ENCODE assay signal across 15 mouse cellular contexts in genomic region chr15:93744191-93744945, GRCm38 (mm10).
DNase-seq lines count a peak whose midpoint lies in the region; ATAC-seq and TF ChIP-seq lines count a peak whose summit lies in the region.
"Had no signal": no experiment of that assay in that cellular context is flagged by ENCODE, and none has a peak within 500 bp of the region (broad histone marks: within the 10 kb centered on the region; RNA-seq: fewer than 3 reads in every experiment).

No protein-coding gene starts in this region.

- H3K36me3 ChIP-seq in intestine, embryonic 14.5 days (ENCODE audit: control insufficient read depth, insufficient read depth, low read length) = no peaks in the 10 kb centered on the region
- H3K36me3 ChIP-seq in intestine, postnatal 0 days (ENCODE audit: control insufficient read depth, insufficient read depth) = no peaks in the 10 kb centered on the region
- no peaks in the 10 kb centered on the region for H3K36me3 ChIP-seq in liver, embryonic 13.5 days
- no peaks in the 10 kb centered on the region for H3K36me3 ChIP-seq in hindbrain, postnatal 0 days (ENCODE audit: insufficient read depth, low read length)
- H3K36me3 ChIP-seq: forebrain, embryonic 10.5 days; G1E; neural tube, embryonic 13.5 days had no signal

- no peak overlapping the region for H3K9ac ChIP-seq in intestine, embryonic 14.5 days (ENCODE audit: low read length)
- H3K9ac ChIP-seq in intestine, postnatal 0 days (ENCODE audit: low read depth, low read length) = no peak overlapping the region
- no peak overlapping the region for H3K9ac ChIP-seq in liver, embryonic 13.5 days
- H3K9ac ChIP-seq in hindbrain, postnatal 0 days (replicated peaks; ENCODE audit: low read length) = no peak overlapping the region
- H3K9ac ChIP-seq: neural tube, embryonic 13.5 days had no signal

- no peaks in the 10 kb centered on the region for H3K27me3 ChIP-seq in intestine, embryonic 14.5 days (replicated peaks; ENCODE audit: control insufficient read depth, insufficient read depth, low read length)
- no peaks in the 10 kb centered on the region for H3K27me3 ChIP-seq in intestine, postnatal 0 days (replicated peaks; ENCODE audit: control insufficient read depth, insufficient read depth, low read length)
- H3K27me3 ChIP-seq in liver, embryonic 13.5 days = no peaks in the 10 kb centered on the region
- H3K27me3 ChIP-seq in hindbrain, postnatal 0 days (ENCODE audit: insufficient read depth, low read length) = no peaks in the 10 kb centered on the region
- H3K27me3 ChIP-seq: neural tube, embryonic 13.5 days had no signal

- no peaks in the 10 kb centered on the region for H3K9me3 ChIP-seq in intestine, embryonic 14.5 days (ENCODE audit: control insufficient read depth, low read length)
- no peaks in the 10 kb centered on the region for H3K9me3 ChIP-seq in intestine, postnatal 0 days (ENCODE audit: control insufficient read depth)
- H3K9me3 ChIP-seq in liver, embryonic 13.5 days (replicated peaks) = no peaks in the 10 kb centered on the region
- H3K9me3 ChIP-seq in hindbrain, postnatal 0 days (ENCODE audit: low read length) = 0 out of 2 replicates have a peak, but pooled peaks cover 4% of the 10 kb centered on the region
- H3K9me3 ChIP-seq: neural tube, embryonic 13.5 days had no signal

- H3K4me3 ChIP-seq in intestine, embryonic 14.5 days (ENCODE audit: low read depth, low read length) = no peak overlapping the region
- H3K4me3 ChIP-seq in intestine, postnatal 0 days (ENCODE audit: low read depth, low read length) = no peak overlapping the region
- H3K4me3 ChIP-seq in liver, embryonic 13.5 days (replicated peaks) = no peak overlapping the region
- H3K4me3 ChIP-seq in gastrocnemius, adult 2 months = no peak overlapping the region
- no peak overlapping the region for H3K4me3 ChIP-seq in hindbrain, postnatal 0 days (ENCODE audit: low read length)
- H3K4me3 ChIP-seq: forebrain, embryonic 10.5 days; neural tube, embryonic 13.5 days had no signal

- H3K4me1 ChIP-seq in intestine, embryonic 14.5 days (replicated peaks; ENCODE audit: control insufficient read depth, insufficient read depth, low read length) = peaks cover 8% of the 10 kb centered on the region
- peaks cover 5% of the 10 kb centered on the region for H3K4me1 ChIP-seq in intestine, postnatal 0 days (replicated peaks; ENCODE audit: control insufficient read depth, insufficient read depth, low read length)
- H3K4me1 ChIP-seq in liver, embryonic 13.5 days (replicated peaks) = peaks cover 13% of the 10 kb centered on the region
- H3K4me1 ChIP-seq in hindbrain, postnatal 0 days (ENCODE audit: insufficient read depth, low read length) = no peaks in the 10 kb centered on the region
- H3K4me1 ChIP-seq: neural tube, embryonic 13.5 days had no signal

- intact Hi-C loops in gastrocnemius, adult 2 months (cut with DNase I) = no loop called here

- no peak overlapping the region for H3K27ac ChIP-seq in intestine, embryonic 14.5 days (ENCODE audit: low read depth)
- no peak overlapping the region for H3K27ac ChIP-seq in intestine, postnatal 0 days (ENCODE audit: low read depth, low read length)
- no peak overlapping the region for H3K27ac ChIP-seq in liver, embryonic 13.5 days
- H3K27ac ChIP-seq in gastrocnemius, adult 2 months = no peak overlapping the region
- no peak overlapping the region for H3K27ac ChIP-seq in hindbrain, postnatal 0 days
- H3K27ac ChIP-seq: forebrain, embryonic 10.5 days; neural tube, embryonic 13.5 days had no signal

- no peak for DNase-seq in intestine, embryonic 14.5 days (ENCODE audit: low spot score)
- peak; percentile 85 for DNase-seq in 3T3-L1 (ENCODE audit: low read depth, low spot score)
- DNase-seq in embryo, embryonic 10 days (ENCODE audit: low spot score) = peak; percentile 81
- DNase-seq in liver, embryonic 13.5 days = peak; percentile 14
- DNase-seq in cerebellum, postnatal 10 days = no peak
- DNase-seq in gastrocnemius, adult 2 months = no peak
- no peak for DNase-seq in hindbrain, postnatal 0 days (ENCODE audit: low spot score)
- DNase-seq: cerebellum, adult 9-10 months; lung, postnatal 14 days; right cerebral cortex, postnatal 4 days; thymus, postnatal 14 days had no signal

- 28% methylated on average over 12 of the region's 12 CpGs for WGBS in intestine, embryonic 14.5 days
- 37% methylated on average over 12 of the region's 12 CpGs for WGBS in intestine, postnatal 0 days
- 17% methylated on average over 12 of the region's 12 CpGs for WGBS in liver, embryonic 13.5 days (ENCODE audit: insufficient replicate concordance)
- 76% methylated on average over 12 of the region's 12 CpGs for WGBS in hindbrain, postnatal 0 days

- peak; percentile 64 for ATAC-seq in intestine, embryonic 14.5 days (replicated peaks; ENCODE audit: low FRiP score, low TSS enrichment, low read depth)
- ATAC-seq in intestine, postnatal 0 days = no peak
- peak; percentile 72 for ATAC-seq in liver, embryonic 13.5 days (ENCODE audit: low read depth)
- ATAC-seq in hindbrain, postnatal 0 days = no peak

- no peak overlapping the region for H3K4me2 ChIP-seq in intestine, embryonic 14.5 days (ENCODE audit: low read length)
- H3K4me2 ChIP-seq in intestine, postnatal 0 days (replicated peaks; ENCODE audit: low read depth) = no peak overlapping the region; the same call in 1 of the 2 replicates
- H3K4me2 ChIP-seq in liver, embryonic 13.5 days = no peak overlapping the region
- H3K4me2 ChIP-seq in hindbrain, postnatal 0 days (ENCODE audit: low read depth, low read length) = no peak overlapping the region
- H3K4me2 ChIP-seq: neural tube, embryonic 13.5 days had no signal

- no peak for TF ChIP-seq CTCF in intestine, postnatal 0 days (IDR thresholded peaks at IDR 0.05; ENCODE audit: low read depth)
- TF ChIP-seq CTCF in gastrocnemius, adult 2 months (IDR thresholded peaks at IDR 0.05) = no peak
- no peak for TF ChIP-seq CTCF in hindbrain, postnatal 0 days (IDR thresholded peaks at IDR 0.05; ENCODE audit: low read depth)

Comparison
In these comparisons a context has a peak if more than half of its experiments do, and no peak if none do; other contexts are left out.
1. ATAC-seq: peak in intestine, embryonic 14.5 days (single experiment) and liver, embryonic 13.5 days (single experiment); none in intestine, postnatal 0 days (single experiment) and hindbrain, postnatal 0 days (single experiment).
2. DNase-seq: peak in 3T3-L1 (single experiment), embryo, embryonic 10 days (single experiment) and liver, embryonic 13.5 days (single experiment); none in intestine, embryonic 14.5 days (single experiment), cerebellum, postnatal 10 days (0 of 2), gastrocnemius, adult 2 months (single experiment) and hindbrain, postnatal 0 days (single experiment).